Mouse (Mus musculus): ENCODE results near the gene Furin. TPM values are rescaled to one million over a fixed set of nuclear protein-coding genes. Genes with fewer than 3 reads are reported as not detected.
A peak's percentile ranks its signal among the peaks of the same experiment; 100 is the strongest.

Furin gene
- total and polyA plus RNA-seq, 2 experiments = 26.5 to 152 TPM

GRCm38 (mm10) chr7:80339793-80340628 lies 65.2 kb downstream of the Furin start:
- peak; percentile 90 for DNase-seq (ENCODE audit: extremely low read depth, low read depth, low spot score)
- no peaks in the 10 kb centered on the region for H3K79me2 ChIP-seq (ENCODE audit: control insufficient read depth, insufficient read depth, low read length)
- H3K27ac ChIP-seq (replicated peaks; ENCODE audit: insufficient read depth, low read depth, low read length) = peak overlapping the region; percentile 68
- H3K4me3 ChIP-seq (ENCODE audit: insufficient read depth, low read depth, low read length) = peak overlapping the region; percentile 82
- H3K4me1 ChIP-seq (ENCODE audit: control insufficient read depth, insufficient read depth, low read length) = peaks cover 7% of the 10 kb centered on the region
- TF ChIP-seq CTCF (IDR thresholded peaks at IDR 0.05; ENCODE audit: low read depth, low read length) = peak; percentile 80
- peak; percentile 59 for TF ChIP-seq POLR2A (IDR thresholded peaks at IDR 0.05; ENCODE audit: extremely low read depth, insufficient read depth, low read length)
- H3K9ac ChIP-seq (ENCODE audit: low read depth, low read length) = peak overlapping the region; percentile 77
- WGBS = under 1% methylated on average over 45 of the region's 45 CpGs
- H3K27me3 ChIP-seq (ENCODE audit: control insufficient read depth, insufficient read depth, low read length) = no peaks in the 10 kb centered on the region
- peaks cover 5% of the 10 kb centered on the region; the same call in 1 of the 2 replicates for H3K36me3 ChIP-seq (ENCODE audit: control insufficient read depth, insufficient read depth, low read length)

GRCm38 (mm10) chr7:80339371-80339770 lies 65.9 kb downstream of the Furin start:
- H3K4me3 ChIP-seq (ENCODE audit: insufficient read depth, low read depth, low read length) = peak overlapping the region; percentile 49; the same call in 1 of the 2 replicates
- H3K27ac ChIP-seq (replicated peaks; ENCODE audit: insufficient read depth, low read depth, low read length) = no peak overlapping the region
- peak overlapping the region; percentile 55 for H3K9ac ChIP-seq (ENCODE audit: low read depth, low read length)
- no peaks in the 10 kb centered on the region for H3K27me3 ChIP-seq (ENCODE audit: control insufficient read depth, insufficient read depth, low read length)
- H3K4me1 ChIP-seq (ENCODE audit: control insufficient read depth, insufficient read depth, low read length) = peaks cover 7% of the 10 kb centered on the region
- WGBS = 19% methylated on average over 17 of the region's 17 CpGs
- TF ChIP-seq POLR2A (IDR thresholded peaks at IDR 0.05; ENCODE audit: extremely low read depth, insufficient read depth, low read length) (no peak), CTCF (IDR thresholded peaks at IDR 0.05; ENCODE audit: low read depth, low read length) (no peak)
- DNase-seq (ENCODE audit: extremely low read depth, low read depth, low spot score) = no peak
- H3K79me2 ChIP-seq (ENCODE audit: control insufficient read depth, insufficient read depth, low read length) = no peaks in the 10 kb centered on the region
- H3K36me3 ChIP-seq (ENCODE audit: control insufficient read depth, insufficient read depth, low read length) = peaks cover 9% of the 10 kb centered on the region

Other genes starting within 250 kb of the Furin start
- gene Sema4b, start 218.6 kb downstream of the Furin start, total RNA-seq (2014; rRNA removed) = 3.7 and 5.4 TPM in 2 replicates
- gene Sema4b, start 218.6 kb downstream of the Furin start, polyA plus RNA-seq (2012; rRNA removed) = 4.0 and 4.4 TPM in 2 replicates
- 51.7 and 62.5 TPM in 2 replicates for gene Cib1, start 172.6 kb downstream of the Furin start, total RNA-seq (2014; rRNA removed)
- 108 and 114 TPM in 2 replicates for gene Cib1, start 172.6 kb downstream of the Furin start, polyA plus RNA-seq (2012; rRNA removed)
- 1.2 and 1.9 TPM in 2 replicates for gene Gdpgp1, start 172.6 kb downstream of the Furin start, total RNA-seq (2014; rRNA removed)
- 2.1 and 2.2 TPM in 2 replicates for gene Gdpgp1, start 172.6 kb downstream of the Furin start, polyA plus RNA-seq (2012; rRNA removed)
- gene Ttll13, start 159.1 kb downstream of the Furin start, total RNA-seq (2014; rRNA removed) = 0.40 and 0.46 TPM in 2 replicates
- gene Ttll13, start 159.1 kb downstream of the Furin start, polyA plus RNA-seq (2012; rRNA removed) = 0.57 and 0.95 TPM in 2 replicates
- gene Ngrn, start 144.2 kb downstream of the Furin start, total RNA-seq (2014; rRNA removed) = 25.2 and 29.7 TPM in 2 replicates
- 15.5 and 16.8 TPM in 2 replicates for gene Ngrn, start 144.2 kb downstream of the Furin start, polyA plus RNA-seq (2012; rRNA removed)
- 5.7 and 9.1 TPM in 2 replicates for gene Vps33b, start 135.8 kb downstream of the Furin start, total RNA-seq (2014; rRNA removed)
- 4.8 and 6.1 TPM in 2 replicates for gene Vps33b, start 135.8 kb downstream of the Furin start, polyA plus RNA-seq (2012; rRNA removed)
- gene Prc1, start 111.0 kb downstream of the Furin start, total RNA-seq (2014; rRNA removed) = 0.74 and 1.5 TPM in 2 replicates
- gene Prc1, start 111.0 kb downstream of the Furin start, polyA plus RNA-seq (2012; rRNA removed) = 0.21 and 0.32 TPM in 2 replicates
- 1.2 and 1.5 TPM in 2 replicates for gene Rccd1, start 81.0 kb downstream of the Furin start, total RNA-seq (2014; rRNA removed)
- 2.9 and 3.8 TPM in 2 replicates for gene Rccd1, start 81.0 kb downstream of the Furin start, polyA plus RNA-seq (2012; rRNA removed)
- gene Unc45a, start 64.4 kb downstream of the Furin start, total RNA-seq (2014; rRNA removed) = 8.6 and 8.9 TPM in 2 replicates
- 19.1 and 21.5 TPM in 2 replicates for gene Unc45a, start 64.4 kb downstream of the Furin start, polyA plus RNA-seq (2012; rRNA removed)
- 6.9 and 8.7 TPM in 2 replicates for gene Hddc3, start 62.3 kb downstream of the Furin start, total RNA-seq (2014; rRNA removed)
- gene Hddc3, start 62.3 kb downstream of the Furin start, polyA plus RNA-seq (2012; rRNA removed) = 28.3 and 58.2 TPM in 2 replicates
- gene Man2a2, start 34.1 kb downstream of the Furin start, total RNA-seq (2014; rRNA removed) = 9.3 and 13.2 TPM in 2 replicates
- gene Man2a2, start 34.1 kb downstream of the Furin start, polyA plus RNA-seq (2012; rRNA removed) = 26.5 and 45.6 TPM in 2 replicates
- gene Fes, start 17.5 kb downstream of the Furin start, total RNA-seq (2014; rRNA removed) = 4.6 and 9.9 TPM in 2 replicates
- 5.8 and 9.6 TPM in 2 replicates for gene Fes, start 17.5 kb downstream of the Furin start, polyA plus RNA-seq (2012; rRNA removed)
- gene Blm, start 129.7 kb upstream of the Furin start, total RNA-seq (2014; rRNA removed) = 5.9 and 6.9 TPM in 2 replicates
- 0.43 and 0.88 TPM in 2 replicates for gene Blm, start 129.7 kb upstream of the Furin start, polyA plus RNA-seq (2012; rRNA removed)

All from liver, adult 2 months (tissue).